18 mouse cellular contexts compared by ENCODE assay signal in genomic region chrX:10734874-10735273, GRCm38 (mm10).
"Had no signal": no experiment of that assay in that cellular context is flagged by ENCODE, and none has a peak within 500 bp of the region (broad histone marks: within the 10 kb centered on the region; RNA-seq: fewer than 3 reads in every experiment).

No protein-coding gene starts in this region.

- H3K4me3 ChIP-seq: left cerebral cortex, adult 2 months; megakaryocyte, embryonic 14.5 days; midbrain, embryonic 12.5 days; midbrain, embryonic 15.5 days; myocyte; neural tube, embryonic 13.5 days had no signal

- ATAC-seq: hindbrain, postnatal 0 days; inflammation-experienced regulatory T-cells, adult 6 months; intestine, embryonic 16.5 days; midbrain, embryonic 15.5 days had no signal

- DNase-seq: layer of hippocampus, postnatal 36 days; lung, adult 2 months; retina, postnatal 1 day; right cerebral cortex, postnatal 25 days; thymus, adult 2 months; thymus, postnatal 14 days; thymus, postnatal 4 days had no signal

- H3K36me3 ChIP-seq: midbrain, embryonic 12.5 days; midbrain, embryonic 15.5 days; neural tube, embryonic 13.5 days had no signal

- H3K4me2 ChIP-seq: midbrain, embryonic 12.5 days; midbrain, embryonic 15.5 days; neural tube, embryonic 13.5 days had no signal

- H3K9ac ChIP-seq: liver, embryonic 14.5 days; midbrain, embryonic 12.5 days; midbrain, embryonic 15.5 days; neural tube, embryonic 13.5 days had no signal

- H3K4me1 ChIP-seq: megakaryocyte, embryonic 14.5 days; midbrain, embryonic 12.5 days; midbrain, embryonic 15.5 days; neural tube, embryonic 13.5 days had no signal

- H3K27ac ChIP-seq: hindbrain, postnatal 0 days; left cerebral cortex, adult 2 months; liver, embryonic 14.5 days; macrophage; midbrain, embryonic 12.5 days; midbrain, embryonic 15.5 days; neural tube, embryonic 13.5 days had no signal

- H3K9me3 ChIP-seq: megakaryocyte, embryonic 14.5 days; midbrain, embryonic 12.5 days; midbrain, embryonic 15.5 days; neural tube, embryonic 13.5 days had no signal

- H3K27me3 ChIP-seq: midbrain, embryonic 12.5 days; midbrain, embryonic 15.5 days; neural tube, embryonic 13.5 days had no signal
